17 mouse cellular contexts compared by ENCODE assay signal in the genomic region with DNA sequence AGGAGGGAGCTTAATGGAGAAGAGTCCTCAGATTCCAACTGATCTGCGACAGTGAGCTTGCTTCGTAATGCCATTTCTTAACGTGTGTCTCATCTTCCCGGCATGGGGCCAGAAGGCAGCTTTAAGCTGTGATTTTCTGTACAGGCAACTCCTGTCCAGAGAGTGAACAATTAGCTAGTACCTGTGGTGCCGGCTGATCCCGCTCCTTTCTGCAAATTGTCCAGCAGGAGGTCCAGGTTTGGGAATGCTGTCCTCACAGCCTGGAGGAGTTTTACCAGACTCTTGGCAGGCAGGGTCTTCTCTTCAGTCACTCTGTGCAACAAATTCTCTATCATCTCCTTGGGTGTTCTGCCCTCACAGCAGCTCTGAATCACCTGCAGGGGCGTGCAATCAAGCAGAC. TPM values are rescaled to one million over a fixed set of nuclear protein-coding genes. Genes with fewer than 3 reads are reported as not detected.
"Had no signal": no experiment of that assay in that cellular context is flagged by ENCODE, and none has a peak within 500 bp of the region (broad histone marks: within the 10 kb centered on the region; RNA-seq: fewer than 3 reads in every experiment).

No protein-coding gene starts in this region.

- H3K27ac ChIP-seq: kidney, postnatal 0 days; limb, embryonic 13.5 days; liver, embryonic 14.5 days; neural tube, embryonic 12.5 days; stomach, postnatal 0 days had no signal

- H3K27me3 ChIP-seq: limb, embryonic 13.5 days; neural tube, embryonic 12.5 days had no signal

- H3K9ac ChIP-seq: limb, embryonic 13.5 days; liver, embryonic 14.5 days; neural tube, embryonic 12.5 days had no signal

- H3K9me3 ChIP-seq: limb, embryonic 13.5 days; neural tube, embryonic 12.5 days had no signal

- H3K4me1 ChIP-seq: limb, embryonic 13.5 days had no signal

- DNase-seq: kidney, adult 9 months; kidney, postnatal 36 days; layer of hippocampus, adult 9-11 months; layer of hippocampus, postnatal 36 days; lung, adult 18-20 months; thymus, adult 18-20 months; thymus, postnatal 14 days had no signal

- H3K4me3 ChIP-seq: limb, embryonic 13.5 days; neural tube, embryonic 12.5 days had no signal

- H3K4me2 ChIP-seq: limb, embryonic 13.5 days; neural tube, embryonic 12.5 days had no signal

RNA-seq across cellular contexts. Expression of a gene that starts 44.4 kb away (rescaled TPM):
- total RNA-seq: liver, adult 2 months; megakaryocyte-erythroid progenitor cell, adult 5-6 weeks; monocyte, adult 5-6 weeks; neutrophil, adult 5-6 weeks had no signal
- polyA plus RNA-seq: liver, adult 2 months; lung, embryonic 16.5 days had no signal
